Mouse (Mus musculus): ENCODE results near the gene Prss54.
"Not testable (repeated sequence)": the region's sequence is repeated elsewhere in the genome, so short reads cannot be mapped to it uniquely, and the experiment has no call there.

The Prss54 gene

DNA sequence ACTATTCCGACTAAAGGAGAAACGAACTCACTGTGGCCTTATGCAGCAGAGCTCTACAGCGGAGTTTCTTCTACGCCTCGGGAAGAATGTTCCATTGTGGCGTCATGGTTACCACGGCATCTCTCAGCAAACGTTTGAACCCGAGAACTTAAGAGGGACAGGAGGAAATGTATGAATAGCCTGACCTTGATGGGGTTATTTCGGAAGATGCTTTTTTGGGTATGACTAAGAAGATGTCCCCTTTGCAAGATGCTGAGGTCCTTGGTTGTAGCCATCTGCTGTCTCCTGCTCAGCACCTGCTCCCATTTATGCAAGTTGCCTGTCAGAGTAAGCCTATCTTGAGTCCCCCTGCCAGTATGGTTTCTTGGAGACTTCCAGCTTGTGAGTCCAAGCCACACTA is at the start of gene Prss54:
Prss54 (minus strand) TSS at position 101 of the 400 bp plus-strand sequence.
- no peak for DNase-seq (ENCODE audit: inconsistent ontology term)

- no peak for DNase-seq (ENCODE audit: inconsistent ontology term)
Observed at GRCm38 (mm10) chr8:95624833-95625232, 48.7 kb upstream of the Prss54 start.

GRCm38 (mm10) chr8:95620046-95620445 is 43.9 kb upstream of the Prss54 start:
- DNase-seq (ENCODE audit: inconsistent ontology term) = no peak

DNA sequence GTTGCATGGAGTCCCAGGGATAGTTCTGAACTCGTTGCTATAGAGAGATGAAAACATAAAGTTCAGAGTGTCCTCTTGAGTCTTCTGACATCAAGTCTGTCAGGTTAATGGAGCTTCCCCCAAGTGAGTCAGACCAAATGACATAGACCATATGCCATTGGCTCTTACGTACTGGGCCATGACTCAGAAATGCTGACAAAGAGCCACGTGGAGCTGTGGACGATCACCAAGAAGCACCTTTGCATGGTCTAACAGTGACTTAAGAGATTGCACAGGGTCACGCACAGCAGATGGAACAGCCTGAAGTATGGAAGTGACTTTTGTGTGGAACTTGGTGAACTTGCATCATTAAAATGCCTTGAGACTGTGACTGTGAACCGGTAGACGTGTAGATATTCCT is 40.2 kb upstream of the Prss54 start:
- DNase-seq (ENCODE audit: inconsistent ontology term) = no peak

GRCm38 (mm10) chr8:95611769-95612168 is 35.6 kb upstream of the Prss54 start:
- no peak for DNase-seq (ENCODE audit: inconsistent ontology term)

DNA sequence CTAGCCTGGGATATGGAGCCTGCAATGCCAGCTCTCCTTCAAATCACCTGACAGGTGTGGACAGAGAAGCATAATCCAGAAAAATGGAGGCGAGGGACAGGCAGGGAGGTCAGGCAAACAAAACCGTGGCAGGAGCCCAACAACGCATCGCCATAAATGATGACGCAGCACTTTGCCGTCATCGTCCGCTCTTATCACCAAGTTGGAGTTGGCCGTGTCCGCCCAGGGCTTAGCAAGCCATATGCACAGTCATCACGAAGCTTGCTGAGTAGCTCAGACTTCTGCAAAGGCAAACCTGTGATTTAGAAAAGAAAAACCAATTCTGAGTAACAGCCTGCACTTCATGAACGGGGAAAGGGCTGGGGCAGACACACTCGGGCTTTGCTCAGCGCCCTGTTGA is 34.6 kb upstream of the Prss54 start:
- DNase-seq (ENCODE audit: inconsistent ontology term) = no peak

GRCm38 (mm10) chr8:95609406-95609805 is 33.3 kb upstream of the Prss54 start:
- DNase-seq (ENCODE audit: inconsistent ontology term) = no peak

- DNase-seq (ENCODE audit: inconsistent ontology term) = no peak
Observed at GRCm38 (mm10) chr8:95607210-95607609, 31.1 kb upstream of the Prss54 start.

GRCm38 (mm10) chr8:95606509-95606908 is 30.4 kb upstream of the Prss54 start:
- not testable (repeated sequence) for DNase-seq (ENCODE audit: inconsistent ontology term)

- no peak for DNase-seq (ENCODE audit: inconsistent ontology term)
Observed at GRCm38 (mm10) chr8:95602168-95602567, 26.0 kb upstream of the Prss54 start.

- DNase-seq (ENCODE audit: inconsistent ontology term) = no peak
Observed at GRCm38 (mm10) chr8:95601306-95601705, 25.2 kb upstream of the Prss54 start.

- DNase-seq (ENCODE audit: inconsistent ontology term) = peak; percentile 21
Observed at GRCm38 (mm10) chr8:95599861-95600260, 23.7 kb upstream of the Prss54 start.

GRCm38 (mm10) chr8:95596841-95597241 is 20.7 kb upstream of the Prss54 start:
- DNase-seq (ENCODE audit: inconsistent ontology term) = no peak

DNA sequence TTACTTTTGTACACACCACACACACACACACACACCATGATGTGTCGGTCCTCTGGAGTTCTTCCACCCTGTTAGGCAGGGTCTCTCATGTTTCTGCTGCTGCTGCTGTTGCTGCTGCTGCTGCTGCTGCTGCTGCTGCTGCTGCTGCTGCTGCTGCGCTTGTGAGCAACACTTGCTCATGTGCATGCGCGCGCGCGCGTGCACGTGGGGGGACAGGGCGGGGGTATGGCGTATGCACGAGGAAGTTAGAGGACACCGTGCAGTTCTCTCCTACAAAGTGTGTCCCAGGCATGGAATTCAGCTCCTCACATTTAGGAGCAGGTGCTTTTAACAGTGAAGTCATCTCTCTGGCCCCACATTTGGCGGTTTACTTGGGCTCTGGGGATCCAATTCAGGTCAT is 19.0 kb upstream of the Prss54 start:
- no peak for DNase-seq (ENCODE audit: inconsistent ontology term)

GRCm38 (mm10) chr8:95593439-95594393 is 17.6 kb upstream of the Prss54 start:
- DNase-seq (ENCODE audit: inconsistent ontology term) = no peak

GRCm38 (mm10) chr8:95592131-95592780 is 16.1 kb upstream of the Prss54 start:
- no peak for DNase-seq (ENCODE audit: inconsistent ontology term)

DNA sequence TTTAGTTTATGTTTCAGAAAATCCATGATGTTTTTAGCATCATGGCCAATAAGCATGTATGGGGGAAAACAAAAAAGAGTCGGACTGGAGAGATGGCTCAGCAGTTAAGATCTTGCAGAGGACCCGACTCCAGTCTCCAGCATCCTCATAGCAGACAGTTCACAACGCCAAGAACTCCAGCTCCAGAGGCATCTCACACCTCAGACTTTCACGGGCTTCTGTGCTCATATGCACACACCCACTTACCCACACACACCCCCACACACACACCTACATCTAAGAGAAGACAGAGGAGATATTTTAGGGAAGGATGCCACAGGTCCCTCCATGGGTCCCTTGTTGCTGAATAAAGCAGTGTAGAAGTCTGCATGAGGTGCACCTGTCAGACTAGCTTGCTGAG is 14.4 kb upstream of the Prss54 start:
- no peak for DNase-seq (ENCODE audit: inconsistent ontology term)

- DNase-seq (ENCODE audit: inconsistent ontology term) = no peak
Observed at GRCm38 (mm10) chr8:95589282-95589681, 13.1 kb upstream of the Prss54 start.

DNA sequence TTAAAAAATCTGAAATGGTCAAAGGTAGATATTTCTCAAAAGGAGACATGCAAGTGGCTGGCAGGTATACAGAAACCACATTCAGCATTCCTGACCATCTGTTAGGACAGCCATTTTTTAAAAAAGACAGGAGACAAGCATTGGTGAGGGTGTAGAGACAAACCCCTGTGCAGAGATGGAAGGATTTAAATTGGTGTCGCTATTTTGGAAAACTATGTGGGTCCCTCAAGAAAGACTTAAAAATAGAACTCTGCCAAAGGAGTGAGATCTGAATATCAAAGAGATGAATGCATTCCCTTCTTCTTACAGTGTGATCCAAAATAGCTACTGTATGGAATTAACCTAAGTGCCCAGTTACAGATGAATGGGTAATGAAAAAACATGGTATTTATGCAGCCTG is 11.2 kb upstream of the Prss54 start:
- no peak for DNase-seq (ENCODE audit: inconsistent ontology term)

- no peak for DNase-seq (ENCODE audit: inconsistent ontology term)
Observed at GRCm38 (mm10) chr8:95573146-95573545, 3.0 kb downstream of the Prss54 start.

- DNase-seq (ENCODE audit: inconsistent ontology term) = no peak
Observed at GRCm38 (mm10) chr8:95566809-95567208, 9.3 kb downstream of the Prss54 start.

DNA sequence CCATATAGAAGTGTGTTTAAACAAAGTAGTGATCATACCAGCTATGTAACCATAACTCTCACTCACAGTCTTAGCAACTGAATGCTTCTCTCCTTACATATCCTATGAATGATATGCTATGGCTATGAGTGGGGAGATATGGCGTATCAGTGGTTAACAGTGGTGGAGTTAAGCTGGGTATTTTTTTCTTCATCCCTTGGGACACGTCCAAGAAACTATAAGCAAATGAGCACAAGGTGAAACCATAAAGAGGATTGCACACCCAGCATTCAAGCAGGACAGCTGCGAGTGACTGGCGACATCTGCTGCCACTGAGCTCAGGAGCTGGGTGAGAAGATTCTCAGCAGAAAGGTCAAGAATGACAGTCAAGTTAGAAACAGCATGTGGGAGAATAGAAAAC is 9.9 kb downstream of the Prss54 start:
- no peak for DNase-seq (ENCODE audit: inconsistent ontology term)

DNA sequence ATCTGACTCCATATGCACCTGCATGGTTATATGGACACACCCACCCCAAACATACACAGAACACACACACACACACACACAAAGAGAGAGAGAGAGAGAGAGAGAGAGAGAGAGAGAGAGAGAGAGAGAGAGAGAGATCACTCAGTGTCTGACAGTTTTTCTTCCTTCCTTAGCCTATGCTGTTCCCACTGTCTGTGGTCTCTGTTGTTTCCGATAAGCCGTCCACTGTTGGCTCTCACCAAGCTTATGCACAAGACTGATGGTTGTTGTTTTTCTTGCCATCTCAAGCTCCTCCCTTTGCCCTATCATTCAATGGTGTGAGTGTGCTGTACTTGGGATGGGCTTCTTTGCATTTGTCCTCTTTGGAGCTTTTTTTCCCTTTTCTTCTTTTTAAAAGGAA is 20.2 kb downstream of the Prss54 start:
- no peak for DNase-seq (ENCODE audit: inconsistent ontology term)

All from Muller cell, postnatal 12 days (primary cell).